Mouse (Mus musculus) lung, adult 2 months (tissue): ENCODE results near the gene Ms4a4b.

Experiments used
- CTCF ChIP-seq: fragments of 200-500 bp; IDR thresholded peaks from 2 replicates; pipeline ENCODE4 v1.5.1; 2011; ENCODE audit warnings: mild to moderate bottlenecking, low read length, control low read depth; ENCODE audit not compliant: insufficient read depth
- POLR2A ChIP-seq: fragments of 200-500 bp; IDR thresholded peaks from 2 replicates; pipeline ENCODE4 v1.6.1; 2011; ENCODE audit warnings: low read depth, mild to moderate bottlenecking, control low read depth, low read length, borderline replicate concordance; ENCODE audit errors: extremely low read depth

DNA sequence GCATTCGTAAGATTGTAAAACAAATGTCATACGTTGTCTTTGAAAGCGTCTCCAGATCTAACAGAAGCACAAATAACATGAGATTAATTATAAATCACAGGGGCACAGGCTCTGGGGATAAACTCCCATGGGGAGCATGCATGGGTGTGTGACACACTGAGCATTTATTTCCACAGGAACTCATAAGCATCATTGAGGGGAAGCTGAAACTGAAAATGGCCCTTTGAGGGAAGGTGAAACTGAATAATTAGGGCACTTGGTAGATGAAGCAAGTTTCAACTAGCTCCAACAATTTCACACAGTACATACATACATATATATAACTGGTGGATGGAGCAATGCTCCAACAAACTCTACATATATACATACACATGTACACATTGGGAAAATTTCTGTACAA lies 51.2 kb downstream of the Ms4a4b start:
- TF ChIP-seq CTCF, result no peak
- TF ChIP-seq POLR2A, result no peak
